Mouse (Mus musculus): Measurements from ENCODE around the gene Pax5.

DNA sequence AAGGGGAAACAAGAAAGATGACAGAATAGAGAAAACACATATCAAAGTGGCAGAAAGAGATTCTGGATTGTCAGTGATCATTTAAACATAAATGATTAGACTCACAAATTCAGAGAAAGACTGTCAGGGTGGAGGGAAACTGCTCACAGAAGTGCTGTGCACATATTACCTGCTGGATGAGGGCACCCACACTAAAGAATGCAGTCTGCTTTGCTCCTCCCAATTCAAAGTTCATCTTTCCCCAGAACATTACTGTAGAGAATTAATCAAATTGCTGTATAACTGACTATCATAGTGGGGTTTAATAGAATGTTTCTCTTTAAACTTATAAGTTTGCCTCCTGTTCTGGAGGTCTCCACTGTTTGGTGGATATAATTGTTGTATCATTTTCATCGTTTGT lies 30.2 kb upstream of the Pax5 start:
- TF ChIP-seq CTCF (IDR thresholded peaks at IDR 0.05; ENCODE audit: control insufficient read depth, insufficient read depth, low read length) (no peak), POLR2A (IDR thresholded peaks at IDR 0.05; ENCODE audit: borderline replicate concordance, control insufficient read depth, low read depth, low read length) (no peak)

Data from bone marrow, adult 2 months (tissue).